Mouse (Mus musculus) bone marrow macrophage, adult 2 months (primary cell): ENCODE measurements around the gene Ptx3.

Experiments used
- CTCF ChIP-seq: IDR thresholded peaks from 2 replicates; pipeline ENCODE4 v1.5.1; 2012; ENCODE audit warnings: low read depth, mild to moderate bottlenecking, low read length, moderate library complexity
- POLR2A ChIP-seq: IDR thresholded peaks from 2 replicates; pipeline ENCODE4 v1.6.1; 2012; ENCODE audit warnings: mild to moderate bottlenecking, low read depth, low read length, borderline replicate concordance

GRCm38 (mm10) chr3:66224931-66225537 is 5.3 kb downstream of the Ptx3 start:
- TF ChIP-seq POLR2A (no peak), CTCF (no peak)
